Mouse (Mus musculus) embryonic facial prominence, embryonic 11.5 days (tissue): Measurements from ENCODE around the gene Map6. TPM values are rescaled to one million over a fixed set of nuclear protein-coding genes. Genes with fewer than 3 reads are reported as not detected.
A peak's percentile ranks its signal among the peaks of the same experiment; 100 is the strongest.

Source experiments
- ATAC-seq: fragments of 200-750 bp; cut with Nextera tagmentation; replicated peaks from 2 replicates; pipeline ENCODE4 v1.8.0; 2017; ENCODE audit warnings: low read depth; ENCODE audit not compliant: insufficient number of reproducible peaks, low FRiP score, low TSS enrichment
- DNase-seq: peaks from one replicate; pipeline ENCODE4 v3.0.0-alpha.2; 2015; ENCODE audit warnings: low spot score
- H3K27ac ChIP-seq: fragments of 300-500 bp; sonication (generic); replicated peaks from 2 replicates; pipeline ENCODE4 v1.5.1; 2014; ENCODE audit warnings: mild to moderate bottlenecking, low read depth, low read length, control low read depth
- H3K27me3 ChIP-seq: fragments of 300-500 bp; sonication (generic); 2 replicates; pipeline ENCODE4 v1.6.1; 2014; ENCODE audit warnings: mild to moderate bottlenecking, low read length, moderate library complexity, mixed read lengths; ENCODE audit not compliant: control insufficient read depth, insufficient read depth
- H3K36me3 ChIP-seq: fragments of 300-500 bp; sonication (generic); replicated peaks from 2 replicates; pipeline ENCODE4 v1.6.1; 2014; ENCODE audit warnings: low read depth, mild to moderate bottlenecking, low read length, moderate library complexity, mixed read lengths; ENCODE audit not compliant: control insufficient read depth, insufficient read depth
- H3K4me1 ChIP-seq: fragments of 300-500 bp; sonication (generic); 2 replicates; pipeline ENCODE4 v1.6.1; 2014; ENCODE audit warnings: low read length, mixed read lengths; ENCODE audit not compliant: control insufficient read depth, insufficient read depth
- H3K4me2 ChIP-seq: fragments of 300-500 bp; sonication (generic); 2 replicates; pipeline ENCODE4 v1.6.1; 2014; ENCODE audit warnings: low read depth, mild to moderate bottlenecking, control low read depth, low read length, moderate library complexity
- H3K4me3 ChIP-seq: fragments of 300-500 bp; sonication (generic); 2 replicates; pipeline ENCODE4 v1.5.1; 2014; ENCODE audit warnings: low read depth, low read length, control low read depth
- H3K9ac ChIP-seq: fragments of 300-500 bp; sonication (generic); replicated peaks from 2 replicates; pipeline ENCODE4 v1.6.1; 2014; ENCODE audit warnings: mild to moderate bottlenecking, control low read depth, low read length
- H3K9me3 ChIP-seq: fragments of 300-500 bp; sonication (generic); replicated peaks from 2 replicates; pipeline ENCODE4 v1.6.1; 2016; ENCODE audit warnings: mild to moderate bottlenecking, low read length, inconsistent platforms, mixed read lengths; ENCODE audit not compliant: control insufficient read depth
- WGBS: fragments of 180-500 bp; shearing (Covaris S2); extraction: QIAGEN DNeasy Blood & Tissue Kit; methylation state at CpG from one replicate; pipeline ENCODE4 v1.1.7; 2014; 5-methylcytosine and 5-hydroxymethylcytosine counted together
- polyA plus RNA-seq: library from polyadenylated mRNA; unstranded; fragments of >200 nt; fragmentation: Nextera tagmentation; extraction: Ambion mirVana; gene quantifications from 2 replicates; pipeline ENCODE4 v1.2.1, GENCODE M21; 2014

Map6 gene
- polyA plus RNA-seq, 1 experiment from 2014 or later: 8.9 TPM

DNA sequence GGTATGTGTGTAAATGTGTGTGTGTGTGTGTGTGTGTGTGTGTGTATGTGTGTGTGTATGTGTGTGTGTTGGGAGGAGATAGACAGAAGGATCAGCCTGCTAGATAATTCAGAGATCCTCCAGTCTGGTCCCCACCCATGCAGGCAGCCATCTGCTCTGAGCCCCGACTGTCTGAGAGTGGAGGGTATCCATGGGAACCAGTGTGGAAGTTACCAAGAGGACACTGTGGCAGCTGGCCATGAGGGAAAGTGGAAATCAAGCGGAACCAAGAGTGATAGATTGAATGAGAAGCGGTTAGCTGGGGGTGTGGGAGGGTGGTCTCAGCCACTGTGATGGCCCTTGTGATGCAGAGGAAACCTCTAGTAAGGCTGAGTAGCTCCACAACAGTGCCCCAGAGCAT lies 20.0 kb downstream of the Map6 start:
- H3K4me2 ChIP-seq: no peak overlapping the region
- H3K27me3 ChIP-seq: no peaks in the 10 kb centered on the region
- peaks cover 2% of the 10 kb centered on the region; the same call in 1 of the 2 replicates for H3K4me1 ChIP-seq
- H3K36me3 ChIP-seq: no peaks in the 10 kb centered on the region
- H3K27ac ChIP-seq: no peak overlapping the region
- H3K9ac ChIP-seq: no peak overlapping the region
- no peaks in the 10 kb centered on the region for H3K9me3 ChIP-seq
- no peak overlapping the region for H3K4me3 ChIP-seq
- peak; percentile 78 for ATAC-seq
- DNase-seq: no peak
- 59% methylated on average over 3 of the region's 3 CpGs for WGBS

DNA sequence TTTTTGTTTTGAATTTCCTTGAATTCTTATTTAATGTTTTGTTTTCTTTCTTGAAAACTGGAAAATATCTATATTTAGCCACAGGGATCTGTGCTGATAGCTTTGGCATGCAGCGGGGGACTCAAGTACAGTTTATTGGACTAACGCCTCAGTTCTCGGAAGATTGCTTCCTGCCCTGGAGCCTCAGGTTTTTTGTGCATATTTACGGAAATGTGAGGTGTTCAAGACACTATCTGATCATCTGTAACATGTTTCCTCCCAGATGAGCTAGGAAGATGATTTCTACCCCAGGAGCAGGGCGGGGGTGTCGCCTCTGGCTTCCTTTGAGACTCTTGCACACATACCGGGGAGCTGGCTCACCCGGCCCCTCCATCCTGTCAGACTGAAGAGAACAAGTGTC lies 22.8 kb downstream of the Map6 start:
- Histone ChIP-seq H3K4me3 (no peak overlapping the region), H3K9ac (no peak overlapping the region), H3K36me3 (no peaks in the 10 kb centered on the region), H3K4me2 (no peak overlapping the region), H3K4me1 (peaks cover 2% of the 10 kb centered on the region; the same call in 1 of the 2 replicates), H3K27me3 (no peaks in the 10 kb centered on the region), H3K27ac (no peak overlapping the region), H3K9me3 (no peaks in the 10 kb centered on the region)
- 60% methylated on average over 8 of the region's 8 CpGs for WGBS
- ATAC-seq: no peak
- no peak for DNase-seq

DNA sequence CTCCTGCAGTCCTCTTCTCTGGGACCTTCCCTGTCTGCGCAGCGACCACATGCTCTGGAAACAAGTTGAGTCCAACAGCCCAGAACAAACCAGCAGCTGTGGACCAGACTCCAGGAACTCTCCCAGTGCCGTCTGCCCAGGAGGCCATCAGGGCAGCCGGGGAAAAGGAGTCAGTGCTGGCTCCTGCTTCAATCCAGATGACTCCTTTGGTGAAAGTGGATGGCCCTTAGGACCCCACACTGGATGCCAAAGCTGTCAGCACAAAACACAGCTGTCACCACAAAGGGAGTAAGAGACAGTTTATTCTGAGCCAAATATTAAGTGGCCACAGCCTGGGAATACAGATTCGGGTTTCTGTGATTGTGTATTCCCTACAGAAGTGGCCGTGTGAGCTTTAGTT lies 23.7 kb downstream of the Map6 start:
- no peak overlapping the region for H3K4me2 ChIP-seq
- H3K27me3 ChIP-seq: no peaks in the 10 kb centered on the region
- peaks cover 2% of the 10 kb centered on the region; the same call in 1 of the 2 replicates for H3K4me1 ChIP-seq
- H3K36me3 ChIP-seq: no peaks in the 10 kb centered on the region
- ATAC-seq (no peak), DNase-seq (no peak)
- 52% methylated on average over 6 of the region's 6 CpGs for WGBS
- no peaks in the 10 kb centered on the region for H3K9me3 ChIP-seq
- H3K4me3 ChIP-seq: no peak overlapping the region
- no peak overlapping the region for H3K27ac ChIP-seq
- H3K9ac ChIP-seq: no peak overlapping the region

DNA sequence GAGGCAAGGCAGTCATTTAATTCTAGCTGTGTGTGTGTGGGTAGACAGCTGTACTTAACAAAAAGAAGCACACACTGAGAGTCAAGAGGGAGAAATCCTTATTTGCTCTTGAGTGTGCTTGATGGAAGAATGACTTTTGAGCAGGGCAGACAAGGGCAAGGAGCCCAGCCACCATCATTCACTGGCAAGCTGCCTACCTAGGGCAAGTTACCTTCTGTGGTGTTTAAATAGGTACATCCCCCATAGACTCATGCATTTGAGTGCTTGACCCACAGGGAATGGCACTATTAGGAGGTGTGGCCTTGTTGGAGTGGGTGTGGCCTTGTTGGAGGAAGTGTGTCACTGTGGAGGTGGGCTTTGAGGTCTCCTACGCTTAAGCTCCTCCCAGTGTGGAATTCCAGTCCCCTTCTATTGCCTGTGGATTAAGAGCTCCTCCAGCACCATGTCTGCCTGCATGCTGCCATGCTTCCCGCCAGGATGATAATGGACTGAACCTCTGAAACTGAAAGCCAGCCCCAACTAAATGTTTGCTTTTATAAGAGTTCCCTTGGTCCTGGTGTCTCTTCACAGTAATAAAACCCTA lies 27.0 kb downstream of the Map6 start:
- ATAC-seq (no peak), DNase-seq (no peak)
- no peak overlapping the region for H3K9ac ChIP-seq
- no peak overlapping the region for H3K4me2 ChIP-seq
- H3K9me3 ChIP-seq: no peaks in the 10 kb centered on the region
- H3K36me3 ChIP-seq: no peaks in the 10 kb centered on the region
- H3K27ac ChIP-seq: no peak overlapping the region
- WGBS: 78% methylated on average over 2 of the region's 2 CpGs
- H3K4me3 ChIP-seq: no peak overlapping the region
- H3K27me3 ChIP-seq: no peaks in the 10 kb centered on the region
- H3K4me1 ChIP-seq: peaks cover 2% of the 10 kb centered on the region; the same call in 1 of the 2 replicates

DNA sequence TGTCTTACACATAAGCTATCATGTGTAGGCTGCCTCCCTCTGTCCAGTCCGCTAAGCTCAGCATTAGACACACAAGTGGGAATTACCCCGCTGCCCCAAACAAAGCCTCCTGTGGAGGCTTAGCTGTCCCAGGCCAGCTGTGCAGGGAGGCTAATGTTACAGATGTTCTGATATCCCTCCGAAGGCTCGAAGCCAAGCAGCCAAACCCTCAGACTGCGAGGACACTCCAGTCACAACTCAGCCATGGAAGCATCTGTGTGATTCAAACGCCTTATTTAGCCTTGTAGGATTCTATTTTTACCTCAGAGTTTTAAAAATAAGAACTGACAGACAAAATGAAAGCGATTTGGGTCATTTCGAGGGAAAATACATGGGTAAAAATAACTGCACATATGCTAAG lies 27.9 kb downstream of the Map6 start:
- Histone ChIP-seq H3K4me1 (0 out of 2 replicates have a peak, but pooled peaks cover 2% of the 10 kb centered on the region), H3K4me3 (no peak overlapping the region), H3K27ac (no peak overlapping the region), H3K27me3 (no peaks in the 10 kb centered on the region), H3K36me3 (no peaks in the 10 kb centered on the region), H3K4me2 (no peak overlapping the region), H3K9ac (no peak overlapping the region), H3K9me3 (no peaks in the 10 kb centered on the region)
- ATAC-seq (no peak), DNase-seq (no peak)
- WGBS: 67% methylated on average over 8 of the region's 8 CpGs

DNA sequence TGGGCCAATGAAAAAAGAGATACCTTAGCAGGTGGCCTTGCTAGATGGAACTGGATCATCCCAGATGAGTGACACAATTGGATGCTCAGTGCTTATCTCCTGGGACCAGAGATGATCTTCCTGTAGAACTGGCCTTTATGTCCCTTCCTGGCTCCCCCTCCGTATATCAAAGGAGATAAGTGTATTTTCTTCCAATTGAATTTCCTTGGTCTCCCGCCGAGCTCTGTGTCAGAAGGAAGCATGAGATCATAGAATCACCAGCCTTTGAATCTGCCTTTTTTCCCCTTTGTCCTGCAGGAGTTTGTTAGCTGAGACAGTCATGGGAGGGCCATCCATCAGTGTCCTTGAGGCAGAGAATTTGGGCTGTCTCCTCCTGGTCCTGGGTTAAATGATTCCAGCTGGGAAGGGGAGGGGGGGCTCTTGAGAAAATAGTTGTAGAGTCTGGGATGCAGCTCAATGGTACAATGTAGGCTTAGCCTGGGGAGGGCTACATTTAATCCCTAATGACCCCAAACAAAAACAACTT lies 33.5 kb downstream of the Map6 start:
- H3K9me3 ChIP-seq: no peaks in the 10 kb centered on the region
- no peak overlapping the region for H3K4me2 ChIP-seq
- H3K27ac ChIP-seq: no peak overlapping the region
- H3K4me1 ChIP-seq: no peaks in the 10 kb centered on the region
- no peak overlapping the region for H3K4me3 ChIP-seq
- 35% methylated on average over 3 of the region's 3 CpGs for WGBS
- H3K36me3 ChIP-seq: no peaks in the 10 kb centered on the region
- no peak for DNase-seq
- no peaks in the 10 kb centered on the region for H3K27me3 ChIP-seq
- H3K9ac ChIP-seq: no peak overlapping the region
- ATAC-seq: no peak

DNA sequence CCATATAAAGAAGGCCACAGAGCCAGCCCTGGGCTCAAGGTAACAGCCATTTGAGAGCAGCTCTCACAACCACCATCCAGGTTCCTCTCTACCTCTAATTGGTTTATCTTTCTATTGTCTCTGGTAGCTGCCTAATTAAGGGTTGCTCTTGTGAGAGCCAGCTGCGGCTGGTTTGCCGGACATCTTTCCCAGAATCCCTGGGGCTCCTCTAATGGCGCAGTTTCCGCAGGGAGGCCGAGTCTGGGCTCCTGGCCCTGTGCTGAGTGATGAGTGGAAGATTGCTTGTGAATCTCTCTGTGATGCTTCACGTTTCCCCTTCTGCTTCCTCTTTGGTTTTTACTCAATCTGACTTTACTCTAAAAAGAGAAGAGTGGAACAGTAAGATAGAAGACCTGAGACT lies 36.8 kb downstream of the Map6 start:
- Histone ChIP-seq H3K27ac (no peak overlapping the region), H3K9me3 (no peaks in the 10 kb centered on the region), H3K9ac (no peak overlapping the region), H3K4me3 (no peak overlapping the region), H3K36me3 (no peaks in the 10 kb centered on the region), H3K4me1 (no peaks in the 10 kb centered on the region), H3K4me2 (no peak overlapping the region), H3K27me3 (no peaks in the 10 kb centered on the region)
- ATAC-seq (0 out of 2 replicates have a peak, but pooled peaks have one; percentile 29), DNase-seq (no peak)
- WGBS: 35% methylated on average over 6 of the region's 6 CpGs

DNA sequence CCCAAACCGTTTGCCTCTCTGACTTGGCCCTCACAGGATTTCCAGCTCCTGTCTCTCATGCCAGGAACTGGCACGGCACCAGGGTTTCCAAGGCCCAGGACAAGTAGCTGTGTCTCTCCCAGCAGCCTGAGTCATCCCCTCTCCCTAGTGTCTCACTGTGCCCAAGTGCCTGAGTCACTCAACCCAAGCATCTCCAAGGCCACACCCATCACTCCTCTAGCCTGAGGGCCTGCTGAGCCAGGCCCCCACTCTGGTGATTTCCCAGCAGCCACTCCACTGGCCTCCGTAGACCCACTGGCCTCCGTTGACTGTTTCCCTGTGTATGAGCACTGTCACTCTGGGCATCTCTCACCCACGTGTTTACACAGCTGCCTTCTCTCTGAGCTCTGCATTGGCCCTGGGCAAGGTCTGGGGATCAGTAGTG lies 37.7 kb downstream of the Map6 start:
- Histone ChIP-seq H3K4me2 (no peak overlapping the region), H3K4me3 (no peak overlapping the region), H3K27ac (no peak overlapping the region), H3K36me3 (no peaks in the 10 kb centered on the region), H3K27me3 (no peaks in the 10 kb centered on the region), H3K4me1 (no peaks in the 10 kb centered on the region), H3K9ac (no peak overlapping the region), H3K9me3 (no peaks in the 10 kb centered on the region)
- no peak; the same call in 1 of the 2 replicates for ATAC-seq
- 34% methylated on average over 5 of the region's 5 CpGs for WGBS
- no peak for DNase-seq
